Mouse (Mus musculus): ENCODE results near the gene Llgl2. TPM values are rescaled to one million over a fixed set of nuclear protein-coding genes. Genes with fewer than 3 reads are reported as not detected.

The Llgl2 gene
- polyA plus RNA-seq, 1 experiment = 68.6 TPM

DNA sequence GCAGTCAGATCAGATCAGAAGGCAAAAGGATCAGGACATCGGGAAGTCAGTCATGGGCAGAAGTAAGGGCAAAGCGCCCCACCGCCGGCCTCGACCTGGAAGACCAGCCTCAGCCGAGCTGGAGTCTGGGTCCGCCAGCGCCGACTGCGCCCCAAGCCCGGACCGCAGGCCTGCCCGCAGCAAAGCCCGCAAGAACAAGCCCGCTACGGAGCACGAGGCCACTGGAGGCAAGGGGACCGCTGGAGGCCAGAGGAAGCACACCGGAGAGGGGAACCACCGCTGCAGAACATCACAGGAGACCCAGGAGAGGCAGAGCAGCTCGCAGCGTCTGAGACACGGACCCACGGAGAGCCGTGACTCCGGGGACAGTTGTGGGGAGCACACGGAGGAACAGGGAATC, 34.5 kb downstream of the Llgl2 start, which contains the start of gene Myo15b:
Gene Myo15b, plus strand, starts transcription at position 53 of the 400 bp plus-strand sequence.
- H3K36me3 ChIP-seq (ENCODE audit: control insufficient read depth, insufficient read depth, low read length) = no peaks in the 10 kb centered on the region
- peaks cover 9% of the 10 kb centered on the region; the same call in 1 of the 2 replicates for H3K4me1 ChIP-seq (replicated peaks; ENCODE audit: control insufficient read depth, insufficient read depth, low read length)
- peak within 1 kb of the TSS; percentile 18 for H3K4me3 ChIP-seq (ENCODE audit: control insufficient read depth, insufficient read depth, low read length)
- TF ChIP-seq CTCF (IDR thresholded peaks at IDR 0.05; ENCODE audit: borderline replicate concordance, control insufficient read depth, extremely low read depth, insufficient read depth, low read length, poor library complexity) = no peak
- TF ChIP-seq POLR2A (IDR thresholded peaks at IDR 0.05; ENCODE audit: control insufficient read depth, extremely low read depth, insufficient read depth, low read length, poor library complexity) = no peak
- WGBS = 10% methylated on average over 27 of the region's 27 CpGs
- no peak within 1 kb of the TSS for H3K27ac ChIP-seq (ENCODE audit: control insufficient read depth, insufficient read depth, low read length)
- DNase-seq = no peak
- H3K27me3 ChIP-seq (ENCODE audit: control insufficient read depth, insufficient read depth, low read length) = peaks cover 14% of the 10 kb centered on the region; the same call in 1 of the 2 replicates

DNA sequence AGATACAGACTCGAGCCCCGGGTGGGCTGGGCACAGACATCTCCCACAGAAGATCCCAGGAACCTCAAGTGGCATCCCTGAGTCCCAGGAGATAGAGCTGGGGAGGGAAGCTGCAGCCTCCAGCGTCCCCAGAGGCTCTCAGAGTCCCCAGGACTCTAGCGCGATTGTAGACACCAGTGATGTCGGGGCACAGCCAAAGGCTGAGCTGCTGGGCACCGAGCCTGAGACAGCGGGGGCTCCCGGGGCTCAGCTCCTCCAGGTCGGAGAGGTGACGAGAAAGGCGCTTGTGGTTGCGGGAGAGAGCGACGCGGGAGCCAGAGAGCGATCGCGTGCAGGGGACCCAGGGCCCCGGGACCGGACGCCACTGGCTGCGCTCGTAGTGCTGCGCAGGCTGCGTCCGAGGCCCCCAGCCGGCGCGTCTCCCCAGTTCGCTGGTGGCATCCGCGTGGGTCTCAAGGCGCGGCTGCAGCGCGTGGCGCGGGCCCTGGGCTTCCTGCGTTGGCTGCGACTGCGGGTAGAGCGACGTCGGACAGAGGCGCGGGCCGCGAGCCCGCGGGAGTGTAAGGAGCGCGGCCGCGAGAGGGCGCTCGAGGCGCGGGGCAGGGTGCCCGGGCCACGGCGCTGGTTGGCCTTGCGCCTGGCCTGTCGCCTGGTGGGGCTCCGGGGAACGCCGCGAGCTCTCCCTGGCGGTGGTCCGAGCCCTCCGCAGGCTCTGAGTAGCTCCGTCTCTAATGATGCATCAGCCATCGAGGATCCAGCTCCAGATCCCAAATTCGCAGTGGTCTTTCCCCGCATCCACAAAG, 35.5 kb downstream of the Llgl2 start:
- Histone ChIP-seq H3K4me1 (replicated peaks; ENCODE audit: control insufficient read depth, insufficient read depth, low read length) (peaks cover 9% of the 10 kb centered on the region; the same call in 1 of the 2 replicates), H3K27ac (ENCODE audit: control insufficient read depth, insufficient read depth, low read length) (no peak overlapping the region), H3K36me3 (ENCODE audit: control insufficient read depth, insufficient read depth, low read length) (no peaks in the 10 kb centered on the region), H3K27me3 (ENCODE audit: control insufficient read depth, insufficient read depth, low read length) (peaks cover 14% of the 10 kb centered on the region; the same call in 1 of the 2 replicates), H3K4me3 (ENCODE audit: control insufficient read depth, insufficient read depth, low read length) (peak overlapping the region; percentile 18)
- TF ChIP-seq POLR2A (IDR thresholded peaks at IDR 0.05; ENCODE audit: control insufficient read depth, extremely low read depth, insufficient read depth, low read length, poor library complexity) = no peak
- TF ChIP-seq CTCF (IDR thresholded peaks at IDR 0.05; ENCODE audit: borderline replicate concordance, control insufficient read depth, extremely low read depth, insufficient read depth, low read length, poor library complexity) = peak; percentile 99
- 3% methylated on average over 75 of the region's 75 CpGs for WGBS
- DNase-seq = peak; percentile 83

- no peak for DNase-seq
These were observed 40.0 kb downstream of the Llgl2 start for GRCm38 (mm10) chr11:115863895-115864294.

GRCm38 (mm10) chr11:115869393-115869792, 45.5 kb downstream of the Llgl2 start:
- Histone ChIP-seq H3K4me1 (replicated peaks; ENCODE audit: control insufficient read depth, insufficient read depth, low read length) (no peaks in the 10 kb centered on the region), H3K27ac (ENCODE audit: control insufficient read depth, insufficient read depth, low read length) (no peak overlapping the region), H3K27me3 (ENCODE audit: control insufficient read depth, insufficient read depth, low read length) (no peaks in the 10 kb centered on the region), H3K4me3 (ENCODE audit: control insufficient read depth, insufficient read depth, low read length) (no peak overlapping the region), H3K36me3 (ENCODE audit: control insufficient read depth, insufficient read depth, low read length) (no peaks in the 10 kb centered on the region)
- WGBS = 14% methylated on average over 8 of the region's 8 CpGs
- no peak for DNase-seq
- no peak for TF ChIP-seq CTCF (IDR thresholded peaks at IDR 0.05; ENCODE audit: borderline replicate concordance, control insufficient read depth, extremely low read depth, insufficient read depth, low read length, poor library complexity)
- TF ChIP-seq POLR2A (IDR thresholded peaks at IDR 0.05; ENCODE audit: control insufficient read depth, extremely low read depth, insufficient read depth, low read length, poor library complexity) = no peak

More at GRCm38 (mm10) chr11:115863895-115864294, 40.0 kb downstream of the Llgl2 start:
- Histone ChIP-seq H3K36me3 (ENCODE audit: control insufficient read depth, insufficient read depth, low read length) (no peaks in the 10 kb centered on the region), H3K27me3 (ENCODE audit: control insufficient read depth, insufficient read depth, low read length) (peaks cover 6% of the 10 kb centered on the region; the same call in 1 of the 2 replicates), H3K4me3 (ENCODE audit: control insufficient read depth, insufficient read depth, low read length) (no peak overlapping the region), H3K4me1 (replicated peaks; ENCODE audit: control insufficient read depth, insufficient read depth, low read length) (peaks cover 6% of the 10 kb centered on the region; the same call in 1 of the 2 replicates), H3K27ac (ENCODE audit: control insufficient read depth, insufficient read depth, low read length) (no peak overlapping the region)
- no peak for TF ChIP-seq POLR2A (IDR thresholded peaks at IDR 0.05; ENCODE audit: control insufficient read depth, extremely low read depth, insufficient read depth, low read length, poor library complexity)
- no peak for TF ChIP-seq CTCF (IDR thresholded peaks at IDR 0.05; ENCODE audit: borderline replicate concordance, control insufficient read depth, extremely low read depth, insufficient read depth, low read length, poor library complexity)
- 87% methylated on average over 8 of the region's 8 CpGs for WGBS

- no peak for DNase-seq
- H3K27me3 ChIP-seq (ENCODE audit: control insufficient read depth, insufficient read depth, low read length) = no peaks in the 10 kb centered on the region
- H3K4me1 ChIP-seq (replicated peaks; ENCODE audit: control insufficient read depth, insufficient read depth, low read length) = peaks cover 7% of the 10 kb centered on the region
- H3K4me3 ChIP-seq (ENCODE audit: control insufficient read depth, insufficient read depth, low read length) = no peak overlapping the region
- 89% methylated on average over 4 of the region's 4 CpGs for WGBS
- TF ChIP-seq POLR2A (IDR thresholded peaks at IDR 0.05; ENCODE audit: control insufficient read depth, extremely low read depth, insufficient read depth, low read length, poor library complexity) = no peak
- no peak for TF ChIP-seq CTCF (IDR thresholded peaks at IDR 0.05; ENCODE audit: borderline replicate concordance, control insufficient read depth, extremely low read depth, insufficient read depth, low read length, poor library complexity)
- no peaks in the 10 kb centered on the region for H3K36me3 ChIP-seq (ENCODE audit: control insufficient read depth, insufficient read depth, low read length)
- no peak overlapping the region for H3K27ac ChIP-seq (ENCODE audit: control insufficient read depth, insufficient read depth, low read length)
These were observed 48.6 kb downstream of the Llgl2 start for GRCm38 (mm10) chr11:115872437-115872836.

DNA sequence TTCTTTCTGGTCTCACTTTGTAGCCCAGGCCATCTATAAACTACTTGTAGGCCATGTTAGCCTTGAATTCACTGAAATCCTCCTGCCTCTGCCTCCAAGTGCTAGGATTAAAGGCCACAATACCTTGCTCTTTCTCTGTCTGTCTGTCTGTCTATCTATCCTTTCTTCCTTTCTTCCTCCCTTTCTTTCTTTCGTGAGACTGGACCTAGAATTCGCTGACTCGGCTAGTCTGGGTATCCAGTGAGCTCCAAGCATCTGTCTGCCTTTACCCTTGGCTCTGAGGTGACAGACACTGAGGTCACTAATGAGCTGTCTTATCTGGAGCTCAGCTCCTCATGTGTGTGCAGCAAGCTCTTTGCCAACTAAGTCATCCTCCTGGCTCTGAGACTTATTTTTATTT, 52.1 kb downstream of the Llgl2 start:
- peaks cover 9% of the 10 kb centered on the region for H3K4me1 ChIP-seq (replicated peaks; ENCODE audit: control insufficient read depth, insufficient read depth, low read length)
- WGBS = 90% methylated on average over 3 of the region's 3 CpGs
- H3K36me3 ChIP-seq (ENCODE audit: control insufficient read depth, insufficient read depth, low read length) = no peaks in the 10 kb centered on the region
- DNase-seq = no peak
- TF ChIP-seq POLR2A (IDR thresholded peaks at IDR 0.05; ENCODE audit: control insufficient read depth, extremely low read depth, insufficient read depth, low read length, poor library complexity) (no peak), CTCF (IDR thresholded peaks at IDR 0.05; ENCODE audit: borderline replicate concordance, control insufficient read depth, extremely low read depth, insufficient read depth, low read length, poor library complexity) (no peak)
- H3K4me3 ChIP-seq (ENCODE audit: control insufficient read depth, insufficient read depth, low read length) = no peak overlapping the region
- no peaks in the 10 kb centered on the region for H3K27me3 ChIP-seq (ENCODE audit: control insufficient read depth, insufficient read depth, low read length)
- no peak overlapping the region for H3K27ac ChIP-seq (ENCODE audit: control insufficient read depth, insufficient read depth, low read length)
